Mouse (Mus musculus): Measurements from ENCODE around the gene Evc2.

The Evc2 gene

GRCm38 (mm10) chr5:37471584-37471983, 133.3 kb downstream of the Evc2 start:
- intact Hi-C loops (cut with DNase I), result no loop called here

GRCm38 (mm10) chr5:37472025-37472608, 133.8 kb downstream of the Evc2 start:
- intact Hi-C loops (cut with DNase I), result no loop called here

All from adrenal gland (tissue).